Mouse (Mus musculus) hindbrain, embryonic 13.5 days (tissue): ENCODE data around the gene Bola1. TPM values are rescaled to one million over a fixed set of nuclear protein-coding genes. Genes with fewer than 3 reads are reported as not detected.
"Not testable (repeated sequence)": the region's sequence is repeated elsewhere in the genome, so short reads cannot be mapped to it uniquely, and the experiment has no call there.

Experiments
- ATAC-seq: fragments of 200-750 bp; cut with Nextera tagmentation; 2 replicates; pipeline ENCODE4 v1.8.0; 2017; ENCODE audit warnings: moderate TSS enrichment; ENCODE audit not compliant: low FRiP score
- H3K27ac ChIP-seq: fragments of 300-500 bp; sonication (generic); 2 replicates; pipeline ENCODE4 v1.5.1; 2015; ENCODE audit warnings: inconsistent platforms, mild to moderate bottlenecking, moderate library complexity
- H3K27me3 ChIP-seq: fragments of 300-500 bp; sonication (generic); 2 replicates; pipeline ENCODE4 v1.6.1; 2015; ENCODE audit warnings: mild to moderate bottlenecking, inconsistent platforms
- H3K36me3 ChIP-seq: fragments of 300-500 bp; sonication (generic); 2 replicates; pipeline ENCODE4 v1.6.1; 2015; ENCODE audit warnings: mild to moderate bottlenecking, inconsistent platforms
- H3K4me1 ChIP-seq: fragments of 300-500 bp; sonication (generic); replicated peaks from 2 replicates; pipeline ENCODE4 v1.6.1; 2015; ENCODE audit warnings: inconsistent platforms
- H3K4me2 ChIP-seq: fragments of 300-500 bp; sonication (generic); 2 replicates; pipeline ENCODE4 v1.6.1; 2015; ENCODE audit warnings: inconsistent platforms, mild to moderate bottlenecking, moderate library complexity
- H3K4me3 ChIP-seq: fragments of 300-500 bp; sonication (generic); 2 replicates; pipeline ENCODE4 v1.5.1; 2015; ENCODE audit warnings: mild to moderate bottlenecking, inconsistent platforms
- H3K9ac ChIP-seq: fragments of 300-500 bp; sonication (generic); 2 replicates; pipeline ENCODE4 v1.6.1; 2015; ENCODE audit warnings: mild to moderate bottlenecking, inconsistent platforms
- H3K9me3 ChIP-seq: fragments of 300-500 bp; sonication (generic); 2 replicates; pipeline ENCODE4 v1.6.1; 2016; ENCODE audit warnings: inconsistent platforms
- WGBS: fragments of 180-500 bp; shearing (Covaris S2); methylation state at CpG from one replicate; pipeline ENCODE4 v1.1.7; 2015; 5-methylcytosine and 5-hydroxymethylcytosine counted together
- polyA plus RNA-seq: library from polyadenylated mRNA; unstranded; fragments of >200 nt; fragmentation: Nextera tagmentation; extraction: Ambion mirVana; gene quantifications from 2 replicates; pipeline ENCODE4 v1.2.1, GENCODE M21; 2015

Gene Bola1
- polyA plus RNA-seq, 1 experiment from 2014 or later, result 65.6 TPM

GRCm38 (mm10) chr3:96245003-96245886 is 25.7 kb upstream of the Bola1 start, which contains the start of gene Hist2h2aa1:
Gene Hist2h2aa1 (plus strand): TSS chr3:96245497.
- peak within 1 kb of the TSS; percentile 66 for H3K4me2 ChIP-seq
- not testable (repeated sequence) for H3K27me3 ChIP-seq, H3K36me3 ChIP-seq, H3K9me3 ChIP-seq
- H3K4me1 ChIP-seq, result peaks cover 32% of the 10 kb centered on the region
- H3K27ac ChIP-seq, result peak within 1 kb of the TSS; percentile 99
- ATAC-seq, result peak; percentile 90
- H3K4me3 ChIP-seq, result peak within 1 kb of the TSS; percentile 50
- peak within 1 kb of the TSS; percentile 80 for H3K9ac ChIP-seq
- under 1% methylated on average over 36 of the region's 88 CpGs for WGBS

GRCm38 (mm10) chr3:96243921-96244572 is 24.5 kb upstream of the Bola1 start:
- 84% methylated on average over 7 of the region's 7 CpGs for WGBS
- Histone ChIP-seq H3K4me3 (0 out of 2 replicates have a peak overlapping the region, but pooled peaks have one; percentile 50), H3K9ac (peak overlapping the region; percentile 80)

GRCm38 (mm10) chr3:96240799-96241197 is 21.3 kb upstream of the Bola1 start:
- peak overlapping the region; percentile 38 for H3K4me2 ChIP-seq
- peak overlapping the region; percentile 65 for H3K9ac ChIP-seq
- no peak for ATAC-seq
- peak overlapping the region; percentile 75 for H3K27ac ChIP-seq
- H3K4me3 ChIP-seq, result peak overlapping the region; percentile 20
- H3K36me3 ChIP-seq, result no peaks in the 10 kb centered on the region
- WGBS, result 76% methylated on average over 9 of the region's 9 CpGs
- H3K9me3 ChIP-seq, result no peaks in the 10 kb centered on the region
- no peaks in the 10 kb centered on the region for H3K27me3 ChIP-seq
- H3K4me1 ChIP-seq, result peaks cover 34% of the 10 kb centered on the region

More at GRCm38 (mm10) chr3:96243921-96244572, 24.5 kb upstream of the Bola1 start:
- peak overlapping the region; percentile 66 for H3K4me2 ChIP-seq
- no peaks in the 10 kb centered on the region for H3K36me3 ChIP-seq
- ATAC-seq, result no peak
- H3K4me1 ChIP-seq, result peaks cover 32% of the 10 kb centered on the region
- H3K27ac ChIP-seq, result peak overlapping the region; percentile 99
- H3K9me3 ChIP-seq, result no peaks in the 10 kb centered on the region
- no peaks in the 10 kb centered on the region for H3K27me3 ChIP-seq

GRCm38 (mm10) chr3:96239949-96240798 is 20.7 kb upstream of the Bola1 start, which contains the start of gene Hist2h2aa2:
Gene Hist2h2aa2 (minus strand): TSS chr3:96240276.
- WGBS, result 3% methylated on average over 38 of the region's 85 CpGs
- not testable (repeated sequence) for H3K9me3 ChIP-seq, H3K36me3 ChIP-seq, H3K27me3 ChIP-seq
- peak; percentile 86 for ATAC-seq
- peaks cover 34% of the 10 kb centered on the region for H3K4me1 ChIP-seq
- H3K9ac ChIP-seq, result peak within 1 kb of the TSS; percentile 65
- H3K27ac ChIP-seq, result peak within 1 kb of the TSS; percentile 80
- peak within 1 kb of the TSS; percentile 37 for H3K4me3 ChIP-seq
- H3K4me2 ChIP-seq, result peak within 1 kb of the TSS; percentile 49

- Histone ChIP-seq H3K4me1 (peaks cover 28% of the 10 kb centered on the region), H3K4me2 (peak within 1 kb of the TSS; percentile 49), H3K9ac (peak within 1 kb of the TSS; percentile 53), H3K27ac (peak within 1 kb of the TSS; percentile 80), H3K4me3 (peak within 1 kb of the TSS; percentile 37)
- ATAC-seq, result peak; percentile 88
- not testable (repeated sequence) for H3K36me3 ChIP-seq, H3K9me3 ChIP-seq, H3K27me3 ChIP-seq
- WGBS, result 0% methylated on average over 19 of the region's 68 CpGs
Measured at GRCm38 (mm10) chr3:96238954-96239793, 19.7 kb upstream of the Bola1 start, which contains the start of gene Hist2h3c2. Gene Hist2h3c2 (minus strand): TSS chr3:96239127.

- WGBS, result under 1% methylated on average over 12 of the region's 12 CpGs
- H3K9me3 ChIP-seq, result no peaks in the 10 kb centered on the region
- peak overlapping the region; percentile 36 for H3K4me3 ChIP-seq
- no peak overlapping the region for H3K27ac ChIP-seq
- peak overlapping the region; percentile 45 for H3K4me2 ChIP-seq
- peak overlapping the region; percentile 53 for H3K9ac ChIP-seq
- no peak for ATAC-seq
- H3K4me1 ChIP-seq, result peaks cover 22% of the 10 kb centered on the region
- no peaks in the 10 kb centered on the region for H3K27me3 ChIP-seq
- no peaks in the 10 kb centered on the region for H3K36me3 ChIP-seq
Measured at GRCm38 (mm10) chr3:96237904-96238511, 18.5 kb upstream of the Bola1 start.

- no peak overlapping the region for H3K27ac ChIP-seq
- H3K36me3 ChIP-seq, result no peaks in the 10 kb centered on the region
- no peaks in the 10 kb centered on the region for H3K9me3 ChIP-seq
- ATAC-seq, result no peak
- no peaks in the 10 kb centered on the region for H3K27me3 ChIP-seq
- H3K4me1 ChIP-seq, result peaks cover 22% of the 10 kb centered on the region
- peak overlapping the region; percentile 36 for H3K4me3 ChIP-seq
- peak overlapping the region; percentile 53 for H3K9ac ChIP-seq
- H3K4me2 ChIP-seq, result peak overlapping the region; percentile 45
- whole genome bisulfite sequencing, result 26% methylated on average over 7 of the region's 7 CpGs
Measured at GRCm38 (mm10) chr3:96237335-96237903, 17.9 kb upstream of the Bola1 start.

- Histone ChIP-seq H3K4me2 (peak overlapping the region; percentile 45), H3K4me3 (0 out of 2 replicates have a peak overlapping the region, but pooled peaks have one; percentile 36), H3K27ac (no peak overlapping the region), H3K9me3 (no peaks in the 10 kb centered on the region), H3K9ac (peak overlapping the region; percentile 53; the same call in 1 of the 2 replicates), H3K4me1 (peaks cover 22% of the 10 kb centered on the region), H3K36me3 (no peaks in the 10 kb centered on the region), H3K27me3 (no peaks in the 10 kb centered on the region)
- no peak for ATAC-seq
- 82% methylated on average over 4 of the region's 4 CpGs for WGBS
Measured at GRCm38 (mm10) chr3:96236834-96237334, 17.4 kb upstream of the Bola1 start.

GRCm38 (mm10) chr3:96235836-96236235 is 16.3 kb upstream of the Bola1 start:
- no peak overlapping the region for H3K4me3 ChIP-seq
- 72% methylated on average over 3 of the region's 3 CpGs for WGBS
- no peak for ATAC-seq
- H3K27me3 ChIP-seq, result no peaks in the 10 kb centered on the region
- H3K36me3 ChIP-seq, result no peaks in the 10 kb centered on the region
- peaks cover 19% of the 10 kb centered on the region for H3K4me1 ChIP-seq
- H3K27ac ChIP-seq, result no peak overlapping the region
- H3K4me2 ChIP-seq, result no peak overlapping the region
- no peak overlapping the region for H3K9ac ChIP-seq
- H3K9me3 ChIP-seq, result no peaks in the 10 kb centered on the region

GRCm38 (mm10) chr3:96234914-96235313 is 15.4 kb upstream of the Bola1 start:
- Histone ChIP-seq H3K4me3 (no peak overlapping the region), H3K9me3 (no peaks in the 10 kb centered on the region), H3K4me1 (peaks cover 17% of the 10 kb centered on the region), H3K27ac (no peak overlapping the region), H3K9ac (no peak overlapping the region), H3K27me3 (no peaks in the 10 kb centered on the region), H3K4me2 (no peak overlapping the region), H3K36me3 (no peaks in the 10 kb centered on the region)
- WGBS, result 94% methylated on average over 2 of the region's 2 CpGs
- no peak for ATAC-seq
